Mouse (Mus musculus): ENCODE measurements around the gene Utrn.

The Utrn gene

GRCm38 (mm10) chr10:12726041-12726608 lies 143.0 kb downstream of the Utrn start:
- peak; percentile 56 for DNase-seq

- no peak for DNase-seq
These were observed 144.7 kb downstream of the Utrn start for GRCm38 (mm10) chr10:12724247-12725001.

- DNase-seq = no peak
These were observed 145.9 kb downstream of the Utrn start for GRCm38 (mm10) chr10:12723269-12723668.

GRCm38 (mm10) chr10:12722111-12722510 lies 147.1 kb downstream of the Utrn start:
- peak; percentile 47 for DNase-seq

- no peak for DNase-seq
These were observed 150.8 kb downstream of the Utrn start for GRCm38 (mm10) chr10:12718386-12718785.

GRCm38 (mm10) chr10:12717381-12717780 lies 151.8 kb downstream of the Utrn start:
- no peak for DNase-seq

GRCm38 (mm10) chr10:12716657-12717327 lies 152.4 kb downstream of the Utrn start:
- no peak for DNase-seq

- no peak for DNase-seq
These were observed 155.8 kb downstream of the Utrn start for GRCm38 (mm10) chr10:12713236-12713855.

GRCm38 (mm10) chr10:12711332-12711831 lies 157.8 kb downstream of the Utrn start:
- no peak for DNase-seq

GRCm38 (mm10) chr10:12706516-12706915 lies 162.6 kb downstream of the Utrn start:
- no peak for DNase-seq

GRCm38 (mm10) chr10:12705990-12706389 lies 163.2 kb downstream of the Utrn start:
- DNase-seq = no peak

GRCm38 (mm10) chr10:12704290-12704689 lies 164.9 kb downstream of the Utrn start:
- no peak for DNase-seq

GRCm38 (mm10) chr10:12703526-12703925 lies 165.6 kb downstream of the Utrn start:
- peak; percentile 16 for DNase-seq

GRCm38 (mm10) chr10:12702140-12702539 lies 167.0 kb downstream of the Utrn start:
- no peak for DNase-seq

- DNase-seq = no peak
These were observed 167.5 kb downstream of the Utrn start for GRCm38 (mm10) chr10:12701694-12702093.

- DNase-seq = no peak
These were observed 168.6 kb downstream of the Utrn start for GRCm38 (mm10) chr10:12700576-12700975.

- no peak for DNase-seq
These were observed 171.3 kb downstream of the Utrn start for GRCm38 (mm10) chr10:12697902-12698301.

- DNase-seq = no peak
These were observed 172.5 kb downstream of the Utrn start for GRCm38 (mm10) chr10:12696704-12697103.

- peak; percentile 26 for DNase-seq
These were observed 174.4 kb downstream of the Utrn start for GRCm38 (mm10) chr10:12694774-12695173.

- peak; percentile 82 for DNase-seq
These were observed 178.6 kb downstream of the Utrn start for GRCm38 (mm10) chr10:12690601-12691000.

GRCm38 (mm10) chr10:12685683-12686082 lies 183.5 kb downstream of the Utrn start:
- no peak for DNase-seq

GRCm38 (mm10) chr10:12684018-12684417 lies 185.1 kb downstream of the Utrn start:
- no peak for DNase-seq

- DNase-seq = no peak
These were observed 195.9 kb downstream of the Utrn start for GRCm38 (mm10) chr10:12673309-12673708.
